ENCODE assay signal across 26 mouse cellular contexts in the genomic region with DNA sequence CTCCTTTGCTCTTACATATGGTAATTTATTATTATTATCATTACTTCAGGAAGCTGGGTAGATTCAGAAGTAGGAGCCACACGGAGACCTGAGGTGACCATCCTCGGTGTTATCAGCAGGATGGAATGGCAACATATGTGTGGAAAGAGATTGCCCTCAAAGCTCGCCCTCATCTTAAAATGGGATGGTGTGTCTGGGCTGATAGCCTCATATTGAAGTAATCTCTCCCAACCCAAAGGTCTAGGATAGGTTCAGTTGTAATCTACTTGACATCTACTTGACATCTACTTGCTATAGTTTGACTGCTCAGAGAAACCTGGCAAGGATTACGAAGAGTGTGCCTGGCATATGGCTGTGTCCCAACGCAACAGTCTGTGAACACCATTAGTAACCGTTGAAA.
"Had no signal": no experiment of that assay in that cellular context is flagged by ENCODE, and none has a peak within 500 bp of the region (broad histone marks: within the 10 kb centered on the region; RNA-seq: fewer than 3 reads in every experiment).

No protein-coding gene starts in this region.

- DNase-seq: gastrocnemius, adult 2 months; gastrocnemius, postnatal 10 days; gastrocnemius, postnatal 25 days; heart, adult 18-20 months; heart, postnatal 10 days; heart, postnatal 4 days; kidney, adult 18-20 months; kidney, adult 8-10 months; kidney, postnatal 10 days; kidney, postnatal 25 days; kidney, postnatal 4 days; layer of hippocampus, adult 9-11 months; layer of hippocampus, postnatal 36 days had no signal

- H3K4me2 ChIP-seq: heart, embryonic 12.5 days; hindbrain, embryonic 12.5 days; hindbrain, embryonic 14.5 days; intestine, embryonic 15.5 days; limb, embryonic 13.5 days; limb, embryonic 15.5 days; liver, embryonic 12.5 days had no signal

- H3K36me3 ChIP-seq: heart, embryonic 10.5 days; heart, embryonic 12.5 days; hindbrain, embryonic 10.5 days; hindbrain, embryonic 12.5 days; intestine, embryonic 15.5 days; limb, embryonic 13.5 days; limb, embryonic 15.5 days; liver, embryonic 12.5 days had no signal

- H3K27me3 ChIP-seq: intestine, embryonic 15.5 days had no signal

- H3K9ac ChIP-seq: heart, embryonic 12.5 days; hindbrain, embryonic 12.5 days; hindbrain, embryonic 14.5 days; intestine, embryonic 15.5 days; limb, embryonic 13.5 days; limb, embryonic 15.5 days; liver, embryonic 12.5 days had no signal

- ATAC-seq: hindbrain, embryonic 16.5 days; inflammation-experienced regulatory T-cells, adult 6 months; intestine, embryonic 15.5 days; intestine, postnatal 0 days; liver, embryonic 12.5 days had no signal

- H3K9me3 ChIP-seq: heart, embryonic 10.5 days; heart, embryonic 12.5 days; hindbrain, embryonic 10.5 days; hindbrain, embryonic 12.5 days; intestine, embryonic 15.5 days; limb, embryonic 13.5 days; limb, embryonic 15.5 days; liver, embryonic 12.5 days had no signal

- H3K4me3 ChIP-seq: gastrocnemius, adult 2 months; heart, embryonic 10.5 days; heart, embryonic 12.5 days; hindbrain, embryonic 10.5 days; hindbrain, embryonic 12.5 days; intestine, embryonic 15.5 days; layer of hippocampus, adult 2 months; limb, embryonic 13.5 days; limb, embryonic 15.5 days; liver, embryonic 12.5 days had no signal

- H3K4me1 ChIP-seq: heart, embryonic 10.5 days; heart, embryonic 12.5 days; hindbrain, embryonic 12.5 days had no signal

- H3K27ac ChIP-seq: gastrocnemius, adult 2 months; heart, embryonic 10.5 days; hindbrain, embryonic 10.5 days; hindbrain, embryonic 12.5 days; hindbrain, embryonic 14.5 days; intestine, embryonic 15.5 days; layer of hippocampus, adult 2 months; limb, embryonic 13.5 days; limb, embryonic 15.5 days; liver, embryonic 12.5 days had no signal
